Mouse (Mus musculus): Measurements from ENCODE around the gene Spats1. TPM values are rescaled to one million over a fixed set of nuclear protein-coding genes. Genes with fewer than 3 reads are reported as not detected.

The Spats1 gene
- polyA plus RNA-seq, 1 experiment from 2014 or later, result 0.39 TPM

- Histone ChIP-seq H3K4me1 (replicated peaks; ENCODE audit: insufficient read depth, low read length) (no peaks in the 10 kb centered on the region), H3K36me3 (ENCODE audit: insufficient read depth, low read length) (no peaks in the 10 kb centered on the region), H3K4me3 (replicated peaks; ENCODE audit: low read depth, low read length) (no peak overlapping the region), H3K27me3 (ENCODE audit: insufficient read depth, low read length) (no peaks in the 10 kb centered on the region), H3K9ac (ENCODE audit: low read depth, low read length) (no peak overlapping the region), H3K27ac (no peak overlapping the region), H3K9me3 (replicated peaks; ENCODE audit: low read length) (no peaks in the 10 kb centered on the region), H3K4me2 (ENCODE audit: low read length) (no peak overlapping the region)
- 4% methylated on average over 5 of the region's 5 CpGs for WGBS
- no peak for DNase-seq (ENCODE audit: low spot score)
- no peak for ATAC-seq (replicated peaks; ENCODE audit: low FRiP score, low read depth)
- TF ChIP-seq CTCF (IDR thresholded peaks at IDR 0.05; ENCODE audit: low read depth), result no peak
These were observed 12.0 kb upstream of the Spats1 start for GRCm38 (mm10) chr17:45487216-45487615.

- ATAC-seq (replicated peaks; ENCODE audit: low FRiP score, low read depth) (no peak), DNase-seq (ENCODE audit: low spot score) (no peak)
- Histone ChIP-seq H3K9me3 (replicated peaks; ENCODE audit: low read length) (no peaks in the 10 kb centered on the region), H3K9ac (ENCODE audit: low read depth, low read length) (no peak overlapping the region), H3K4me2 (ENCODE audit: low read length) (no peak overlapping the region), H3K4me3 (replicated peaks; ENCODE audit: low read depth, low read length) (no peak overlapping the region), H3K36me3 (ENCODE audit: insufficient read depth, low read length) (no peaks in the 10 kb centered on the region), H3K4me1 (replicated peaks; ENCODE audit: insufficient read depth, low read length) (no peaks in the 10 kb centered on the region), H3K27me3 (ENCODE audit: insufficient read depth, low read length) (no peaks in the 10 kb centered on the region), H3K27ac (no peak overlapping the region)
- 87% methylated on average over 7 of the region's 7 CpGs for WGBS
- no peak for TF ChIP-seq CTCF (IDR thresholded peaks at IDR 0.05; ENCODE audit: low read depth)
These were observed 10.4 kb upstream of the Spats1 start for GRCm38 (mm10) chr17:45485581-45485980.

- no peak overlapping the region for H3K9ac ChIP-seq (ENCODE audit: low read depth, low read length)
- H3K9me3 ChIP-seq (replicated peaks; ENCODE audit: low read length), result no peaks in the 10 kb centered on the region
- DNase-seq (ENCODE audit: low spot score), result no peak
- peaks cover 5% of the 10 kb centered on the region; the same call in 1 of the 2 replicates for H3K27me3 ChIP-seq (ENCODE audit: insufficient read depth, low read length)
- TF ChIP-seq CTCF (IDR thresholded peaks at IDR 0.05; ENCODE audit: low read depth), result peak; percentile 42
- H3K27ac ChIP-seq, result no peak overlapping the region
- H3K4me2 ChIP-seq (ENCODE audit: low read length), result no peak overlapping the region
- WGBS, result 46% methylated on average over 2 of the region's 2 CpGs
- no peak for ATAC-seq (replicated peaks; ENCODE audit: low FRiP score, low read depth)
- no peaks in the 10 kb centered on the region for H3K36me3 ChIP-seq (ENCODE audit: insufficient read depth, low read length)
- H3K4me1 ChIP-seq (replicated peaks; ENCODE audit: insufficient read depth, low read length), result no peaks in the 10 kb centered on the region
- no peak overlapping the region for H3K4me3 ChIP-seq (replicated peaks; ENCODE audit: low read depth, low read length)
These were observed 5.2 kb upstream of the Spats1 start for GRCm38 (mm10) chr17:45480429-45480828.

GRCm38 (mm10) chr17:45478234-45478825 lies 3.1 kb upstream of the Spats1 start:
- Histone ChIP-seq H3K9me3 (replicated peaks; ENCODE audit: low read length) (no peaks in the 10 kb centered on the region), H3K36me3 (ENCODE audit: insufficient read depth, low read length) (no peaks in the 10 kb centered on the region), H3K27me3 (ENCODE audit: insufficient read depth, low read length) (peaks cover 5% of the 10 kb centered on the region; the same call in 1 of the 2 replicates), H3K27ac (no peak overlapping the region), H3K9ac (ENCODE audit: low read depth, low read length) (no peak overlapping the region), H3K4me1 (replicated peaks; ENCODE audit: insufficient read depth, low read length) (no peaks in the 10 kb centered on the region), H3K4me3 (replicated peaks; ENCODE audit: low read depth, low read length) (no peak overlapping the region), H3K4me2 (ENCODE audit: low read length) (no peak overlapping the region)
- DNase-seq (ENCODE audit: low spot score), result peak; percentile 75
- TF ChIP-seq CTCF (IDR thresholded peaks at IDR 0.05; ENCODE audit: low read depth), result peak; percentile 96
- ATAC-seq (replicated peaks; ENCODE audit: low FRiP score, low read depth), result 0 out of 2 replicates have a peak, but pooled peaks have one; percentile 36
- WGBS, result 10% methylated on average over 12 of the region's 12 CpGs

GRCm38 (mm10) chr17:45474146-45474545 lies 1.1 kb downstream of the Spats1 start:
- H3K27me3 ChIP-seq (ENCODE audit: insufficient read depth, low read length), result peaks cover 5% of the 10 kb centered on the region; the same call in 1 of the 2 replicates
- H3K4me3 ChIP-seq (replicated peaks; ENCODE audit: low read depth, low read length), result no peak overlapping the region
- no peaks in the 10 kb centered on the region for H3K36me3 ChIP-seq (ENCODE audit: insufficient read depth, low read length)
- DNase-seq (ENCODE audit: low spot score) (no peak), ATAC-seq (replicated peaks; ENCODE audit: low FRiP score, low read depth) (no peak)
- 67% methylated on average over 8 of the region's 8 CpGs for WGBS
- H3K9ac ChIP-seq (ENCODE audit: low read depth, low read length), result no peak overlapping the region
- no peaks in the 10 kb centered on the region for H3K9me3 ChIP-seq (replicated peaks; ENCODE audit: low read length)
- H3K4me2 ChIP-seq (ENCODE audit: low read length), result peak overlapping the region; percentile 62
- no peak overlapping the region for H3K27ac ChIP-seq
- no peaks in the 10 kb centered on the region for H3K4me1 ChIP-seq (replicated peaks; ENCODE audit: insufficient read depth, low read length)
- TF ChIP-seq CTCF (IDR thresholded peaks at IDR 0.05; ENCODE audit: low read depth), result no peak

- WGBS, result 77% methylated on average over 6 of the region's 6 CpGs
- peaks cover 5% of the 10 kb centered on the region; the same call in 1 of the 2 replicates for H3K27me3 ChIP-seq (ENCODE audit: insufficient read depth, low read length)
- H3K36me3 ChIP-seq (ENCODE audit: insufficient read depth, low read length), result no peaks in the 10 kb centered on the region
- no peaks in the 10 kb centered on the region for H3K4me1 ChIP-seq (replicated peaks; ENCODE audit: insufficient read depth, low read length)
- H3K9ac ChIP-seq (ENCODE audit: low read depth, low read length), result no peak overlapping the region
- no peak overlapping the region for H3K4me2 ChIP-seq (ENCODE audit: low read length)
- no peaks in the 10 kb centered on the region for H3K9me3 ChIP-seq (replicated peaks; ENCODE audit: low read length)
- no peak for DNase-seq (ENCODE audit: low spot score)
- H3K4me3 ChIP-seq (replicated peaks; ENCODE audit: low read depth, low read length), result no peak overlapping the region
- no peak overlapping the region for H3K27ac ChIP-seq
- TF ChIP-seq CTCF (IDR thresholded peaks at IDR 0.05; ENCODE audit: low read depth), result no peak
- no peak for ATAC-seq (replicated peaks; ENCODE audit: low FRiP score, low read depth)
These were observed 1.5 kb downstream of the Spats1 start for GRCm38 (mm10) chr17:45473667-45474066.

- Histone ChIP-seq H3K9ac (ENCODE audit: low read depth, low read length) (no peak overlapping the region), H3K27ac (no peak overlapping the region), H3K9me3 (replicated peaks; ENCODE audit: low read length) (no peaks in the 10 kb centered on the region), H3K4me2 (ENCODE audit: low read length) (no peak overlapping the region), H3K27me3 (ENCODE audit: insufficient read depth, low read length) (no peaks in the 10 kb centered on the region), H3K36me3 (ENCODE audit: insufficient read depth, low read length) (no peaks in the 10 kb centered on the region), H3K4me3 (replicated peaks; ENCODE audit: low read depth, low read length) (no peak overlapping the region), H3K4me1 (replicated peaks; ENCODE audit: insufficient read depth, low read length) (no peaks in the 10 kb centered on the region)
- no peak for TF ChIP-seq CTCF (IDR thresholded peaks at IDR 0.05; ENCODE audit: low read depth)
- WGBS, result 86% methylated on average over 7 of the region's 7 CpGs
- DNase-seq (ENCODE audit: low spot score) (no peak), ATAC-seq (replicated peaks; ENCODE audit: low FRiP score, low read depth) (no peak)
These were observed 4.5 kb downstream of the Spats1 start for GRCm38 (mm10) chr17:45470726-45471125.
